Mouse (Mus musculus) left cerebral cortex, adult 18-20 months (tissue): ENCODE measurements around the gene Dcp1b. TPM values are rescaled to one million over a fixed set of nuclear protein-coding genes. Genes with fewer than 3 reads are reported as not detected.
"Not testable (repeated sequence)": the region's sequence is repeated elsewhere in the genome, so short reads cannot be mapped to it uniquely, and the experiment has no call there.

Experiments
- DNase-seq, 2 experiments: peaks; one replicate each; pipeline ENCODE4 v3.0.0; 2021 to 2022; ENCODE audit warnings: low spot score in 2 of 2, mixed read lengths in 1 of 2
- total RNA-seq, 2 experiments: library from RNA; stranded (reverse); gene quantifications; 2 replicates each; pipeline ENCODE4 v1.2.3; 2021

The Dcp1b gene
- total RNA-seq, 2 experiments from 2014 or later: 17.4 to 17.8 TPM

- no peak for DNase-seq
Observed at GRCm38 (mm10) chr6:119194161-119194560, 19.1 kb downstream of the Dcp1b start.

- DNase-seq: no peak
Observed at GRCm38 (mm10) chr6:119194601-119195000, 19.5 kb downstream of the Dcp1b start.

- no peak for DNase-seq
Observed at GRCm38 (mm10) chr6:119196382-119197305, 21.6 kb downstream of the Dcp1b start, which contains the start of gene Cacna1c. TSS of gene Cacna1c (minus strand) at chr6:119196418.

- no peak for DNase-seq
Observed at GRCm38 (mm10) chr6:119198534-119199273, 23.7 kb downstream of the Dcp1b start.

GRCm38 (mm10) chr6:119199274-119199879, 24.3 kb downstream of the Dcp1b start:
- no peak for DNase-seq

GRCm38 (mm10) chr6:119200362-119200761, 25.3 kb downstream of the Dcp1b start:
- no peak for DNase-seq

GRCm38 (mm10) chr6:119201575-119201974, 26.5 kb downstream of the Dcp1b start:
- no peak for DNase-seq

GRCm38 (mm10) chr6:119204286-119204685, 29.2 kb downstream of the Dcp1b start:
- no peak for DNase-seq

GRCm38 (mm10) chr6:119204915-119205314, 29.9 kb downstream of the Dcp1b start:
- DNase-seq: no peak

GRCm38 (mm10) chr6:119206006-119206405, 31.0 kb downstream of the Dcp1b start:
- DNase-seq: not testable (repeated sequence)

GRCm38 (mm10) chr6:119213375-119213774, 38.3 kb downstream of the Dcp1b start:
- no peak for DNase-seq

- DNase-seq: no peak
Observed at GRCm38 (mm10) chr6:119214190-119214589, 39.1 kb downstream of the Dcp1b start.

- DNase-seq: peak in 1 of 2 experiments; percentile 1
Observed at GRCm38 (mm10) chr6:119215040-119215613, 40.1 kb downstream of the Dcp1b start.

- DNase-seq: no peak
Observed at GRCm38 (mm10) chr6:119217661-119218060, 42.6 kb downstream of the Dcp1b start.

GRCm38 (mm10) chr6:119218591-119218990, 43.5 kb downstream of the Dcp1b start:
- DNase-seq: peak in 1 of 2 experiments; percentile 0

GRCm38 (mm10) chr6:119219237-119219870, 44.3 kb downstream of the Dcp1b start:
- no peak for DNase-seq

GRCm38 (mm10) chr6:119220297-119220696, 45.2 kb downstream of the Dcp1b start:
- peak; percentile 68 to 71 for DNase-seq

- DNase-seq: no peak
Observed at GRCm38 (mm10) chr6:119224451-119225195, 49.6 kb downstream of the Dcp1b start.

GRCm38 (mm10) chr6:119225226-119225625, 50.2 kb downstream of the Dcp1b start:
- no peak for DNase-seq

GRCm38 (mm10) chr6:119225731-119226130, 50.7 kb downstream of the Dcp1b start:
- DNase-seq: no peak
